Mouse (Mus musculus): Measurements from ENCODE around the gene Dennd4b.

DNA sequence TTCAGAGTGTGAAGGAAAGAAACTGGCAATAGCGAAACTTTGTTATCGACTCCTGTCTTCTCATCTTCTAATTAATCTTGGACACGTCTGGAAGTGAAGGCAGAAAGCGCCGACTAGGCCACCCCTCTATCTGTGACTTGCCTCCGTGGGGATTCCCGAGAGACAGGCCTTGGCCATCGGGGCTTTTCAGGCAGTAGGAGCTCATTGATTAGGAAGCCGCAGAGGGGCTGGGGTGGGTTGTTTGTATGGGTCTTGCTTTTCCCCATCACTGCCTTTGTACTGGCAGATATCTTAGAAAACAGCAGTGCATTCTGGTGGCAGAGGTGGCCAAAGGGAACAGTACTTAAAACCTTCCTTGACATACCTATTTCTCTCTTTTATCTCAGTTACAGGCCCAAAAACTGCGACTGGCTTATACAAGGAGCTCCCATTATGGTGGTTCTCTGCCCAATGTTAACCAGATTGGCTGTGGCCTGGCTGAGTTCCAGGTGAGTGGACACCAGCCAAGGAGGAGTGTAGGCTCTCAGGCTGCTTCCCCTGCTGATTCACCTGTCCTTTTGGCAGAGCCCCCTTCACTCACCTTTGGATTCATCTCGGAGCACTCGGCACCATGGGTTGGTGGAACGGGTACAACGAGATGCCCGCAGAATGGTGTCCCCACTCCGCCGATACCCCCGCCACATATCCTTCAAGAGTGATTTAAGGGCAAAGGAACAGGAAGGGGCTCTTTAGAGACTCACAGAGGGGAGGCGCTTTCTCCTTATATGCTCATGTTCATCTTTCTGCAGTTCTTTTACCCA, 8.1 kb upstream of the Dennd4b start:
- no peak for TF ChIP-seq POLR2A (IDR thresholded peaks at IDR 0.05; ENCODE audit: low read depth, low read length)
- no peak for TF ChIP-seq CTCF (conservative IDR thresholded peaks at IDR 0.05; ENCODE audit: insufficient read depth, insufficient read length, low read depth, low read length)
